Mouse (Mus musculus) forelimb bud, embryonic 11.5 days (tissue): ENCODE measurements around the gene Slc25a10.

Experiments
- DNase-seq: peaks from one replicate; pipeline ENCODE4 v3.0.0-alpha.2; 2012; ENCODE audit warnings: low read depth, low spot score

Slc25a10 gene

GRCm38 (mm10) chr11:120484265-120484981, 7.2 kb upstream of the Slc25a10 start, which contains the start of gene Mrpl12:
Mrpl12 (plus strand) TSS chr11:120484613.
- peak; percentile 94 for DNase-seq

GRCm38 (mm10) chr11:120485251-120485650, 6.4 kb upstream of the Slc25a10 start:
- DNase-seq: no peak

- DNase-seq: no peak
Observed at GRCm38 (mm10) chr11:120488516-120488915, 3.1 kb upstream of the Slc25a10 start.

- DNase-seq: peak; percentile 88
Observed at GRCm38 (mm10) chr11:120489054-120489761, 2.4 kb upstream of the Slc25a10 start.

- DNase-seq: no peak
Observed at GRCm38 (mm10) chr11:120490291-120491046, 1.2 kb upstream of the Slc25a10 start.

GRCm38 (mm10) chr11:120492024-120492877, 611 bp downstream of the Slc25a10 start:
- DNase-seq: peak; percentile 51

DNA sequence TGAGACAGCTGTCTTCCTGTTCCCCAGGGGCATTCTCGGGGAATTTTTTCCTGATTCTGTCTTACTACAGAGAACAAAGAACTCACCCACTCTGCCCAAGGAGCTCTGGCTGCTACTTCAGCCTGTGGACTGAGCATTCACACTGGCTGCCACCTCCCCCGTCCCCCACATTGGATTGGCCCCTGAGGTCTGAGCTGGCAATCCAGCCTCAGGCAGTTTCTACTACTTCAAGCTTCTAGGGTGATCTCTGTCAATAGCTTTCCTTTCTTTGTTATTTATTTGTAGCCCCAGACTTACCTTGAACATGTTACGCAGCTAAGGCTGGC, 1.2 kb downstream of the Slc25a10 start:
- DNase-seq: no peak

GRCm38 (mm10) chr11:120493351-120493750, 1.7 kb downstream of the Slc25a10 start:
- no peak for DNase-seq

GRCm38 (mm10) chr11:120493911-120494310, 2.3 kb downstream of the Slc25a10 start:
- no peak for DNase-seq

- DNase-seq: no peak
Observed at GRCm38 (mm10) chr11:120497436-120497835, 5.8 kb downstream of the Slc25a10 start.

- DNase-seq: no peak
Observed at GRCm38 (mm10) chr11:120498226-120498625, 6.6 kb downstream of the Slc25a10 start.

GRCm38 (mm10) chr11:120498891-120499290, 7.3 kb downstream of the Slc25a10 start:
- no peak for DNase-seq

GRCm38 (mm10) chr11:120499894-120500293, 8.3 kb downstream of the Slc25a10 start:
- no peak for DNase-seq

DNA sequence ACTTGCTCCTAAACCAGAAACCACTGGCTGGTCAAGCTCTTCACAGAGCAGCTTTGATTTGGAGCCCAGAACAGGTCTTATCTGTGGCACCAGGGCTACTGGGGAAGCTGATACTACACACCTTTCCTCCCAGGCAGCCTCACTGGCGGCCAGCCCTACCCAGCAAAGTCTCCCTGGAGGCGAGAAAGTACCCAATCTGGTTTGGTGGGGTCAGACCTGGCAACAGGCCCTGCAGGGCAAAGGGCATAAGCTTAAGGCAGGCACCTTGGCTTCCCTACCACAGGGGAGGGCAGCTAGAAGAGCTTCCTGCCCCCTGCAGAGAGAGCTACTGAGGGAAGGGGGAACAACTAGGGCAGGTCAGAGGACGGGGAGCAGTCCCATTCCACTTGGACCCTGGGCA, 8.7 kb downstream of the Slc25a10 start:
- DNase-seq: no peak

GRCm38 (mm10) chr11:120501018-120501417, 9.4 kb downstream of the Slc25a10 start:
- no peak for DNase-seq

GRCm38 (mm10) chr11:120501701-120502100, 10.1 kb downstream of the Slc25a10 start:
- DNase-seq: no peak

DNA sequence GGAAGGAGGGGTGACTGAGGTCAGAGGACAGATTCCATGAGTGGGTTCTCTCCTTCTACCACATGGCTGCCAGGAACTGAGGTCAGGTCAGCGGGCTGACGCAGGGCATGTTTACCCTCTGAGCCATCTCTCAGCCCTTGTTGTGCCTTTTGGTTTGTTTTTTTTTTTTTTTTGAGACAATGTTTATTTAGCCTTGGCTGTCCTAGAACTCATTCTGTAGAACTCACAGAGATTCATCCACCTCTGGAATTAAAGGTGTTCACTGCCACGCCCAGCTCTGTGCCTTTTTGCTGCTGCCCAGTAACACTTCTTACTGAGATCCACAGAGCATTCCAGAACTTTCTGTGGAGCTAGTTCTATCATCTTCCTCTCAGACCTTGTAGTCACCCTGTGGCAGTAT, 14.0 kb downstream of the Slc25a10 start:
- DNase-seq: no peak

DNA sequence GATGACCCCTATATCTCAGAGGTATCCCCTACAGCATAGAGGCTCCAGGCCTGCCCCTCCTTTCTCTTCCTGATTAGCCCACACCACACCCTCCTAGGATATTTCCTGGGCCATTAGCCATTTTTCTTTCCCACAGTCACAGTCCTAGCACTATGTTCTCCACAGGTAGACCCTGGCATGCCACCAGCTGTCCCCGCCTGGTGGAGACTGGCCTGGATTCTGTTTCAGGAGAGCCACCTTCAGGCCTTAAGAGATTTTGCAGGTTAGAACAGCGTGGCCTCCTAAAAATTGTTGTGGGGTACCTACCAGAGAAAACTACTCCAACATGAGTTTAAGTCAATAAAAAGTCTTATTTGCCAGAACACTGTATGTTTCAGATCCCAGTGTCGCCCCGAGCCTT, 15.3 kb downstream of the Slc25a10 start:
- DNase-seq: no peak

- no peak for DNase-seq
Observed at GRCm38 (mm10) chr11:120507611-120508289, 16.1 kb downstream of the Slc25a10 start.

DNA sequence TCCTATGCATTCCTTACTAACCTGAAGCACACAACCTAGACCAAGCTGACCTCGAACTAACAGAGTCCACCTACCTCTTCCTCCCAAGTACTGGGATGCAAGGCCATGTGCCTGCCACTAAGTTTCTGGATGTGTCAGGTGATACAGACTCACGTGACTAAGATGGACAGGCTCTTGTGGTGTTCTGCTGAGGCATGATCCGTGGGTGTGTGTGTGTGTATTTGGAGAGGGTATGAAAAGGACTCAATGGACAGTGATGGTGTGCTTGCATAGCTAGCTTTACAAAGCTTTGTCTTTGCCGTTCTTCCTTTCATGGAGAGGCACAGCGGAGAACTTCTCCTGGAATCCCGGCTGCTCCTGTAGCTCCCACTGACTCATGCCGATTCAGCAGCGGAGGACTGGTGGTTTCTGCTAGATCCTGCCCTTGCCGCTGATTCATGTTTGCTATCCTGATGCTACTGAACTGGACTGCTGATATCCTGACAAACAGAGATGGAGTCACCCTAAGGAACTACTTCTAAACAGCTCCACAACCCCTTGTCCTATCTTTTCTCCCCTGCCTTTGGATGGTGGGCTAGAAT, 16.7 kb downstream of the Slc25a10 start:
- DNase-seq: no peak

GRCm38 (mm10) chr11:120509940-120510339, 18.3 kb downstream of the Slc25a10 start:
- DNase-seq: no peak
